Mouse (Mus musculus): ENCODE measurements at regions not wholly inside any gene's neighbourhood (a gene's known extent, or its start where the extent isn't known, plus 50 kb on each side); places are given as distances from the start of the nearest gene placed in this dataset.
A peak's percentile ranks its signal among the peaks of the same experiment; 100 is the strongest.

DNA sequence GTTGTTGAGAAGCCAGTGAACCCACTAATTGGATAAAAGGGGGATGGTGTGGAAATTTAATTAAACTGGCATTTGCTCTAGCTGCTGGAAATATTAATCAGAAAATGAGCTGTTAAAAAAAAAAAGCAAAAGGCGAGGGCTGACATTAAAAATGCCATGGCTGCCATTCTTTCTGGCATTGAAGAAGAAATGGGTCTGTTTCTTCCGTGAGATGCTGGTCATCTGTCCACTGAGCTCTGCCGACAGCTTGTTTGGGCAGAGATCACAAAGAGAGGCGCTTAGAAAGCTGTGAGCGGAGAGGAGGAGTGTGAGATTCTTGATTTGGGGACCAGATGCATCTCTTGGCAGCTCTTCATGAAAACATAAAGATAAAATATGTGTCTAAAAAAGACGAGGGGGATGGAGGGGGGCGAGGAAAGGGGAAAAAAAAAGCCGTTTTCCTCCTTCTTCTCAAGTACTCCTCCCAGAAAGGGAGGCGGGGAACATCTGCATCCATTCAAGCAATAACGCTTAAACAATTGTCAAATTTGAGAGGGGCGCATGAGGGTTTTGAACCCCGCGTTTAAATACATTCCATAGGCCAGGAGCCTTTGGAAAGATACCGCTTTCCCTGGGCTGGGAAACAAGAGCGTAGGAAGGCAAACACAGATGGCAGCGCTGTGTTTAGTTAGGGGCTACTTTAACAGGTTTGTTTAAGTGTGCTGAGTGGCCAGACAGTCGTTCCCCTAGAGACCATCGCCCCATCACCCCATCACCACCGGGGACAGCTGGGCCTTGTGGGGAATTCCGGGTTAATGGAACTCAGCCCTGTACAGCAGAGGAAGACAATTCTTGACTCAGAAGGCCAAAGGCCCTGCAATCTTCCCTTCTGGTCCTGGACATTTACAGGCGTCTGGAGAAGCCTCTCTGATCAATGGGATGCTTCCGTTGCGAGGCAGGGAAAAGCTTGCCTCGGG lies 109.2 kb upstream of the Slit3 start:
- Histone ChIP-seq H3K27ac (replicated peaks) (peak overlapping the region; percentile 77), H3K9ac (replicated peaks) (no peak overlapping the region), H3K4me3 (no peak overlapping the region), H3K4me1 (peaks cover 15% of the 10 kb centered on the region), H3K36me3 (no peaks in the 10 kb centered on the region), H3K4me2 (replicated peaks) (no peak overlapping the region), H3K9me3 (no peaks in the 10 kb centered on the region), H3K27me3 (no peaks in the 10 kb centered on the region)
- 48% methylated on average over 24 of the region's 24 CpGs for WGBS
- peak; percentile 69 for ATAC-seq (replicated peaks)

GRCm38 (mm10) chr11:35006773-35007567 lies 114.1 kb upstream of the Slit3 start:
- ATAC-seq (replicated peaks) = 0 out of 2 replicates have a peak, but pooled peaks have one; percentile 63
- H3K4me1 ChIP-seq = peaks cover 14% of the 10 kb centered on the region
- H3K4me2 ChIP-seq (replicated peaks) = no peak overlapping the region
- H3K9ac ChIP-seq (replicated peaks) = 0 out of 2 replicates have a peak overlapping the region, but pooled peaks have one; percentile 5
- H3K27ac ChIP-seq (replicated peaks) = no peak overlapping the region
- H3K9me3 ChIP-seq = no peaks in the 10 kb centered on the region
- no peaks in the 10 kb centered on the region for H3K27me3 ChIP-seq
- no peak overlapping the region for H3K4me3 ChIP-seq
- H3K36me3 ChIP-seq = no peaks in the 10 kb centered on the region
- 49% methylated on average over 20 of the region's 20 CpGs for WGBS

DNA sequence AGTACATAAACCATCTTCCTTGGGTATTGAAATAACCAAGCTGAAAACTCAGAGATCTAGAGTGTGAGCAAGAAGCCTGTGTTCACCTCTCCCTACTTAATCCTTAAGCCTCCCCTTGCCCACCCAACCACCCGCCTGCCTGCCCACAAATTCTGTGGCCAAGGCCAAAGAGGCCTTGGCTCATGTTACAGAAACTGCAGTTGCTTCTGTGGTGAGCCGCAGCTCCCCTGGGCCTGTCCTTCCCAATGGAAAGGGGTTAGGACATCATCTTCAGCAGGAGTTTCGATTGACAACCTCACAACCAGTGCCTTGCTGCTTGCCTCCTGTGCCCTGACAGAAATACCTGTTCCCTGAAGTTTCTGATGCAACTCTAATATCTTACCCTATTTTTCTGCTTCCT lies 115.9 kb upstream of the Slit3 start:
- H3K4me1 ChIP-seq = peaks cover 7% of the 10 kb centered on the region
- no peak overlapping the region for H3K4me2 ChIP-seq (replicated peaks)
- WGBS = 81% methylated on average over 3 of the region's 3 CpGs
- no peaks in the 10 kb centered on the region for H3K36me3 ChIP-seq
- no peak overlapping the region for H3K9ac ChIP-seq (replicated peaks)
- H3K9me3 ChIP-seq = no peaks in the 10 kb centered on the region
- no peak overlapping the region for H3K27ac ChIP-seq (replicated peaks)
- H3K27me3 ChIP-seq = no peaks in the 10 kb centered on the region
- ATAC-seq (replicated peaks) = no peak
- no peak overlapping the region for H3K4me3 ChIP-seq

- no peak for ATAC-seq (replicated peaks)
- WGBS = 48% methylated on average over 1 of the region's 1 CpGs
Observed at GRCm38 (mm10) chr11:35004431-35004830, 116.6 kb upstream of the Slit3 start.

DNA sequence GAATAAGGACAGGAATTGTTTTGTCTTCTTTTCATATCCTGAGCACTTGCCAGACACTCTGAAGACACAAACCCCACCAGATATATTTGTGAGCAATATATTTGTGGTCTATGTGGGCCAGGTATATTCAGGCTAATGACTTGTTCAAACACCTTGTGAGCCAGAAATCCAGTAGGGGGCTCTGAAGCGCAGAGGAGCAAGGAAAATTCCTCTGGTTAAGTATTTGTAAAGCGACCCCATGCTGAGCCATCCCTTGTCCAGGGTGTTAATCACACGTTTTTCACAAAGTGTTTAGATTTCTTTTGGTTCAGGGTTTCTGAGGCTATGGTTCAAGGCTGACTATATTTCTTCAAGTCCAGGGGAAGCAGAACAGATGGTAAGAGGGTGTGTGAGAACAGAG lies 117.1 kb upstream of the Slit3 start:
- Histone ChIP-seq H3K9me3 (no peaks in the 10 kb centered on the region), H3K4me2 (replicated peaks) (no peak overlapping the region), H3K27me3 (no peaks in the 10 kb centered on the region), H3K36me3 (no peaks in the 10 kb centered on the region), H3K9ac (replicated peaks) (no peak overlapping the region), H3K4me1 (peaks cover 7% of the 10 kb centered on the region), H3K27ac (replicated peaks) (no peak overlapping the region), H3K4me3 (no peak overlapping the region)
- 24% methylated on average over 3 of the region's 3 CpGs for WGBS
- ATAC-seq (replicated peaks) = no peak

More at GRCm38 (mm10) chr11:35004431-35004830, 116.6 kb upstream of the Slit3 start:
- no peaks in the 10 kb centered on the region for H3K36me3 ChIP-seq
- peaks cover 7% of the 10 kb centered on the region for H3K4me1 ChIP-seq
- H3K27me3 ChIP-seq = no peaks in the 10 kb centered on the region
- no peak overlapping the region for H3K27ac ChIP-seq (replicated peaks)
- H3K4me3 ChIP-seq = no peak overlapping the region
- no peaks in the 10 kb centered on the region for H3K9me3 ChIP-seq
- no peak overlapping the region for H3K9ac ChIP-seq (replicated peaks)
- no peak overlapping the region for H3K4me2 ChIP-seq (replicated peaks)

DNA sequence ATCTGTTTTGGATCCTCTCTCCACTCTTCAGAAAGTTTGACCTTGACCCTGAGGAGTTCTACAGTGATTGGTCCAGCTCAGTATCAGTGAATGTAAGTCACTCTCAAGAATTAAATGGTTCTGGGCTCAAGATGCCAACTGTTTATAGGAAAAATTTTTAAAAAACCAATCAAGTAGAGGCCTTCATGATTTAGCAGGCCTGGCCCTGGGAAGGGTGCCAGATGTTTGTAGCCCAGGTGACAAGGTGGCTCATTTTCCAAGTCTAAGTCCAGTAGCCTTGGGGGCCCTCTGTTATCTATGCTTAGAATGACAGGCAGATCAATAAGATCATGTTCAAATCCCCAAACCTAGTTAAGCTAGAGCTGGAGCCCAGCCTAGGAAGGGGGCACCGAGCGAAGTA lies 123.1 kb upstream of the Slit3 start:
- Histone ChIP-seq H3K4me2 (replicated peaks) (no peak overlapping the region), H3K36me3 (no peaks in the 10 kb centered on the region), H3K9me3 (no peaks in the 10 kb centered on the region), H3K9ac (replicated peaks) (no peak overlapping the region), H3K27me3 (no peaks in the 10 kb centered on the region), H3K4me1 (no peaks in the 10 kb centered on the region), H3K4me3 (no peak overlapping the region), H3K27ac (replicated peaks) (no peak overlapping the region)
- WGBS = 97% methylated on average over 2 of the region's 2 CpGs
- no peak for ATAC-seq (replicated peaks)

GRCm38 (mm10) chr11:34995515-34995914 lies 125.5 kb upstream of the Slit3 start:
- H3K27ac ChIP-seq (replicated peaks) = no peak overlapping the region
- no peaks in the 10 kb centered on the region for H3K27me3 ChIP-seq
- H3K4me3 ChIP-seq = no peak overlapping the region
- no peaks in the 10 kb centered on the region for H3K4me1 ChIP-seq
- H3K36me3 ChIP-seq = no peaks in the 10 kb centered on the region
- no peak overlapping the region for H3K4me2 ChIP-seq (replicated peaks)
- no peak for ATAC-seq (replicated peaks)
- no peaks in the 10 kb centered on the region for H3K9me3 ChIP-seq
- no peak overlapping the region for H3K9ac ChIP-seq (replicated peaks)
- 87% methylated on average over 4 of the region's 4 CpGs for WGBS

GRCm38 (mm10) chr11:34982775-34983457 lies 138.1 kb upstream of the Slit3 start:
- ATAC-seq (replicated peaks) = no peak
- Histone ChIP-seq H3K36me3 (no peaks in the 10 kb centered on the region), H3K4me2 (replicated peaks) (no peak overlapping the region), H3K27ac (replicated peaks) (no peak overlapping the region), H3K27me3 (no peaks in the 10 kb centered on the region), H3K9ac (replicated peaks) (no peak overlapping the region), H3K9me3 (no peaks in the 10 kb centered on the region), H3K4me3 (no peak overlapping the region), H3K4me1 (no peaks in the 10 kb centered on the region)
- WGBS = 84% methylated on average over 5 of the region's 5 CpGs

DNA sequence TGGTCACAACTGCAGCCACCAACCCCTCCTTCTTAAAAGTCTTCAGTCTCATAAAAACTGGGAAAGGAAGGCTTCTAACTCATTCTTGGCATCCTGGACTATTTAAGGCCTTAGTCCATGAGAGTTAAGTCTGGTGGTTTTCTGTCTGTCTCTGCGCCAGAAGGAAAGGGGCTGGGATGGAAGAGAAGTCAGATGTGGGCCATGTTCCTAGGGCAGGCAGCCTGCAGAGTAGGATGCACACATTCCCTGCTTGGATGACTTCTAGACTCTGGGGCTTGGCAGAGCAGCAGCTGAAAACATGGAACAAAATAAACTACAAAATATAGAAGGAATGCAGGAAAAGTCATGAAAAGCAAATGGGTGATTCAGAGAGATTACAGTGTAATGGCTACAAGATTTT lies 140.8 kb upstream of the Slit3 start:
- H3K9me3 ChIP-seq = no peaks in the 10 kb centered on the region
- no peak overlapping the region for H3K4me2 ChIP-seq (replicated peaks)
- no peak overlapping the region for H3K4me3 ChIP-seq
- no peak overlapping the region for H3K9ac ChIP-seq (replicated peaks)
- no peaks in the 10 kb centered on the region for H3K27me3 ChIP-seq
- H3K27ac ChIP-seq (replicated peaks) = no peak overlapping the region
- H3K4me1 ChIP-seq = no peaks in the 10 kb centered on the region
- no peak for ATAC-seq (replicated peaks)
- H3K36me3 ChIP-seq = no peaks in the 10 kb centered on the region
- 93% methylated on average over 1 of the region's 1 CpGs for WGBS

GRCm38 (mm10) chr11:34977861-34978260 lies 143.2 kb upstream of the Slit3 start:
- H3K27me3 ChIP-seq = no peaks in the 10 kb centered on the region
- no peaks in the 10 kb centered on the region for H3K4me1 ChIP-seq
- 62% methylated on average over 7 of the region's 7 CpGs for WGBS
- ATAC-seq (replicated peaks) = no peak
- no peaks in the 10 kb centered on the region for H3K36me3 ChIP-seq
- no peak overlapping the region for H3K4me3 ChIP-seq
- no peak overlapping the region for H3K4me2 ChIP-seq (replicated peaks)
- H3K9me3 ChIP-seq = no peaks in the 10 kb centered on the region
- no peak overlapping the region for H3K27ac ChIP-seq (replicated peaks)
- H3K9ac ChIP-seq (replicated peaks) = no peak overlapping the region

- Histone ChIP-seq H3K4me2 (replicated peaks) (no peak overlapping the region), H3K9me3 (no peaks in the 10 kb centered on the region), H3K4me3 (no peak overlapping the region), H3K27me3 (no peaks in the 10 kb centered on the region), H3K27ac (replicated peaks) (no peak overlapping the region), H3K9ac (replicated peaks) (no peak overlapping the region), H3K4me1 (no peaks in the 10 kb centered on the region), H3K36me3 (no peaks in the 10 kb centered on the region)
- 82% methylated on average over 8 of the region's 8 CpGs for WGBS
- ATAC-seq (replicated peaks) = no peak
Observed at GRCm38 (mm10) chr11:34975771-34976302, 142.4 kb upstream of the Spdl1 start.

Measured in forebrain, embryonic 15.5 days (tissue).